In the genomic region with DNA sequence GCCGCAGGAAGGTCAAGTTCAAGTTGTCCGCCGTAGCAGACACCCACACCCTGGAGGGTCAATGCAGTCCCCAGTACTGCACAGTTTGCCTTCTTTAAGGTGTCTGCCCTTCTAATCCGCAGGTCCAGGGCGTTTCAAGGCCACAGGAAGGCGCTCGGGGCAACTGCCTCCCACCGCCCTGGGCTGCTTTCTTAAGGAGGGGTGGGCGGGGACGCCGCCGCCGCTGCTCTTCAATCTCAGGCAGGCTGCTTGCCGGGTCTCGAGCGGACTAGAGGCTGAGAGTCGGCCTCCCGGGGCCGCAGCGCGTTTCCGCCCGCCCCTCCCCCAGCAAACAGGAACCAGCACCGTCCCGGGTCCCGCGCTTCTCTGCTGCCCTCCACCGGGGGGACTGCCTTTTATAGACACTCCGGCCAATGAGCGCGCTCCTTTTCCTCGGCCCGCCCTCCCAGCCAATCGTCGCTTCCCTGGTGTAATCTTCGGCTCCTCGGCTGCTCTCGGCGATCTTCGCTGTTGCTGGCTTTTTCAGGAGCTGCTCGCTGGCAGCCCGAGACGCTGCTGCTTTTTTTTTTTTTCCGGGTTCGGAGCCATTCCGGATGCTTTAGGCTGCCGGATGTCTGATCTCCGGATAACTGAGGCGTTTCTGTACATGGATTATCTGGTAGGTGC, we compare ENCODE assay signal across 8 mouse cellular contexts. TPM values are rescaled to one million over a fixed set of nuclear protein-coding genes. Genes with fewer than 3 reads are reported as not detected.
A peak's percentile ranks its signal among the peaks of the same experiment; 100 is the strongest.
DNase-seq lines count a peak whose midpoint lies in the region; ATAC-seq and TF ChIP-seq lines count a peak whose summit lies in the region.

Arl15 (plus strand) TSS at position 467 of the 666 bp plus-strand sequence.

- intact Hi-C loops in heart, postnatal 25 days (cut with DNase I): loop anchor here (2.0 to 5.0 kb wide), 3 partner anchors 57 to 97 kb away; no protein-coding TSS in a partner anchor

- H3K4me3 ChIP-seq in forebrain, embryonic 15.5 days: peak within 1 kb of the TSS; percentile 59
- H3K4me3 ChIP-seq in lung, adult 2 months (replicated peaks; ENCODE audit: extremely low read depth, low read depth, low read length): peak within 1 kb of the TSS; percentile 92

- TF ChIP-seq POLR2A in lung, adult 2 months (IDR thresholded peaks at IDR 0.05; ENCODE audit: borderline replicate concordance, extremely low read depth, low read depth, low read length): peak; percentile 99

- peaks cover 24% of the 10 kb centered on the region for H3K4me1 ChIP-seq in forebrain, embryonic 15.5 days
- H3K4me1 ChIP-seq in lung, adult 2 months (ENCODE audit: control insufficient read depth, insufficient read depth, low read length): peaks cover 3% of the 10 kb centered on the region; the same call in 1 of the 2 replicates

- peak within 1 kb of the TSS; percentile 89 for H3K9ac ChIP-seq in forebrain, embryonic 15.5 days (replicated peaks)

- under 1% methylated on average over 49 of the region's 49 CpGs for WGBS in forebrain, embryonic 15.5 days
- under 1% methylated on average over 49 of the region's 49 CpGs for WGBS in lung, adult 2 months

- peak; percentile 98 for ATAC-seq in forebrain, embryonic 15.5 days (replicated peaks)
- peak; percentile 97 for ATAC-seq in neutrophil, adult 5-6 weeks (ENCODE audit: extremely low read depth, insufficient number of reproducible peaks, low FRiP score, poor library complexity, severe bottlenecking)

- no peaks in the 10 kb centered on the region for H3K9me3 ChIP-seq in forebrain, embryonic 15.5 days

- no peaks in the 10 kb centered on the region for H3K36me3 ChIP-seq in forebrain, embryonic 15.5 days

- H3K4me2 ChIP-seq in forebrain, embryonic 15.5 days (replicated peaks): peak within 1 kb of the TSS; percentile 66

- DNase-seq in ES-CJ7 (ENCODE audit: low read depth, low spot score): peak; percentile 98
- peak; percentile 96 for DNase-seq in cerebellum, adult 11 months
- DNase-seq in heart, postnatal 25 days (ENCODE audit: low spot score): peak; percentile 97
- peak; percentile 93 to 98 for DNase-seq in layer of hippocampus, adult 18-20 months (ENCODE audit: low spot score in 2 of 2)
- DNase-seq in lung, adult 2 months: peak; percentile 96
- peak; percentile 98 for DNase-seq in thymus, adult 18-20 months

- H3K27ac ChIP-seq in forebrain, embryonic 15.5 days (replicated peaks): peak within 1 kb of the TSS; percentile 93

- TF ChIP-seq CTCF in lung, adult 2 months (IDR thresholded peaks at IDR 0.05; ENCODE audit: insufficient read depth, low read length): no peak

- no peaks in the 10 kb centered on the region for H3K27me3 ChIP-seq in forebrain, embryonic 15.5 days

RNA-seq across cellular contexts. Expression of gene Arl15, which starts in this region (rescaled TPM):
- polyA plus RNA-seq in forebrain, embryonic 15.5 days (2015; fragmentation: Nextera tagmentation; extraction: Ambion mirVana): 17.4 and 19.5 TPM in 2 replicates
- 1 to 10 TPM; 8.5 to 9.4 TPM for total RNA-seq in heart, postnatal 25 days (2021)
- total RNA-seq in layer of hippocampus, adult 18-20 months (2021): 10 to 100 TPM; 57.4 to 61.0 TPM
- polyA plus RNA-seq in lung, adult 2 months (2012; rRNA removed): 11.8 and 15.1 TPM in 2 replicates
- total RNA-seq in neutrophil, adult 5-6 weeks (2017): 5.2 and 7.1 TPM in 2 replicates

Comparison
In these comparisons a context has a peak if more than half of its experiments do, and no peak if none do; other contexts are left out.
1. Peak in every context shown above with its lines: DNase-seq, ATAC-seq, H3K4me3 ChIP-seq and H3K27ac ChIP-seq.